Mouse (Mus musculus) spleen, adult 2 months (tissue): ENCODE results near the gene Akr1b8. TPM values are rescaled to one million over a fixed set of nuclear protein-coding genes. Genes with fewer than 3 reads are reported as not detected.
"Not testable (repeated sequence)": the region's sequence is repeated elsewhere in the genome, so short reads cannot be mapped to it uniquely, and the experiment has no call there.

Experiments
- DNase-seq, 2 experiments: peaks; one replicate each; pipeline versions ENCODE4 v3.0.0 to v3.0.0-alpha.2; 2012 to 2021; ENCODE audit warnings: low spot score in 2 of 2, low read depth in 1 of 2
- H3K27ac ChIP-seq: fragments of 200-500 bp; 2 replicates; pipeline ENCODE4 v1.5.1; 2012; ENCODE audit warnings: low read length, inconsistent platforms; ENCODE audit not compliant: insufficient read depth
- H3K27me3 ChIP-seq: fragments of 200-500 bp; 2 replicates; pipeline ENCODE4 v1.6.1; 2012; ENCODE audit warnings: mild to moderate bottlenecking, moderate library complexity, low read length, inconsistent platforms; ENCODE audit not compliant: control insufficient read depth, insufficient read depth
- H3K36me3 ChIP-seq: fragments of 200-500 bp; 2 replicates; pipeline ENCODE4 v1.6.1; 2012; ENCODE audit warnings: mild to moderate bottlenecking, low read length, inconsistent platforms; ENCODE audit not compliant: control insufficient read depth, insufficient read depth
- H3K4me1 ChIP-seq: fragments of 200-500 bp; 2 replicates; pipeline ENCODE4 v1.6.1; 2011; ENCODE audit warnings: inconsistent platforms; ENCODE audit not compliant: control insufficient read depth, insufficient read depth, insufficient read length
- H3K4me3 ChIP-seq: fragments of 200-500 bp; 2 replicates; pipeline ENCODE4 v1.5.1; 2011; ENCODE audit warnings: mild to moderate bottlenecking, inconsistent platforms; ENCODE audit not compliant: insufficient read depth, insufficient read length; ENCODE audit errors: extremely low read depth
- CTCF ChIP-seq: fragments of 200-500 bp; IDR thresholded peaks from 2 replicates; pipeline ENCODE4 v1.5.1; 2011; ENCODE audit warnings: mild to moderate bottlenecking, inconsistent platforms; ENCODE audit not compliant: insufficient read depth, insufficient read length, insufficient replicate concordance; ENCODE audit errors: extremely low read depth
- POLR2A ChIP-seq: fragments of 200-500 bp; IDR thresholded peaks from 2 replicates; pipeline ENCODE4 v1.6.1; 2011; ENCODE audit warnings: low read depth, low read length, inconsistent platforms
- WGBS: fragments of 180-500 bp; shearing (Covaris S2); methylation state at CpG from one replicate; pipeline ENCODE4 v1.1.7; 2018; 5-methylcytosine and 5-hydroxymethylcytosine counted together
- polyA plus RNA-seq: library from polyadenylated mRNA; depleted of rRNA; stranded (reverse); fragments of >200 nt; gene quantifications from 2 replicates; pipeline ENCODE4 v1.2.3, GENCODE M21; 2012

Akr1b8 gene
- polyA plus RNA-seq, 1 experiment, result 3.0 TPM

- peak within 1 kb of the TSS; percentile 48 for H3K27ac ChIP-seq
- no peaks in the 10 kb centered on the region for H3K27me3 ChIP-seq
- DNase-seq, result peak; percentile 82 to 84
- TF ChIP-seq CTCF (0 out of 2 replicates have a peak, but pooled peaks have one; percentile 8), POLR2A (peak; percentile 40; the same call in 1 of the 2 replicates)
- WGBS, result under 1% methylated on average over 60 of the region's 60 CpGs
- H3K36me3 ChIP-seq, result no peaks in the 10 kb centered on the region
- H3K4me1 ChIP-seq, result peaks cover 3% of the 10 kb centered on the region; the same call in 1 of the 2 replicates
- peak within 1 kb of the TSS; percentile 78 for H3K4me3 ChIP-seq
Measured at GRCm38 (mm10) chr6:34316854-34317771, 36.8 kb upstream of the Akr1b8 start, which contains the start of gene Akr1b3. Akr1b3 (minus strand) TSS chr6:34317478.

DNA sequence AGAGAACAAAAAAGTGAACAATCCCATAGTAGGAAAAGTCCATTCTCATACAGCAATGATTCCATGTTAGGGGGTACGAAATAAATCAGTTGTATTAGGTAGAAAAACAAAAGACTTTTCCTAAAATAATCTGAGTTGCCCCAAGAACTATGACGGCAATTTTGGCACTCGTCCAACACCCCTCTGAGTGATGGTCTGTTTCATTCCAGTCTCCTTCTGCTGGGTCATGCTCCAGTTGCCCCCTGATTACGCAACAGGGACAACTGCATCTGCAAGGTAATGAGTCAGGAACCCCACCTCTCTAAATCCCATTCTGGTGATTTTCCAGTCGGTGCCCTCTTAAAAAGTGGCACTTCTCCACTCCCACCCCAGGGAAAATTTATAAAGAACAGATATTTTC lies 35.7 kb upstream of the Akr1b8 start:
- Histone ChIP-seq H3K4me3 (peak overlapping the region; percentile 78), H3K4me1 (peaks cover 3% of the 10 kb centered on the region; the same call in 1 of the 2 replicates), H3K27me3 (no peaks in the 10 kb centered on the region), H3K36me3 (no peaks in the 10 kb centered on the region), H3K27ac (no peak overlapping the region)
- TF ChIP-seq CTCF, result no peak
- TF ChIP-seq POLR2A, result no peak
- WGBS, result 25% methylated on average over 5 of the region's 5 CpGs
- no peak for DNase-seq

GRCm38 (mm10) chr6:34318636-34319035 lies 35.3 kb upstream of the Akr1b8 start:
- Histone ChIP-seq H3K4me3 (no peak overlapping the region), H3K36me3 (no peaks in the 10 kb centered on the region), H3K4me1 (peaks cover 3% of the 10 kb centered on the region; the same call in 1 of the 2 replicates), H3K27ac (no peak overlapping the region), H3K27me3 (no peaks in the 10 kb centered on the region)
- WGBS, result 75% methylated on average over 6 of the region's 6 CpGs
- TF ChIP-seq POLR2A (no peak), CTCF (no peak)
- no peak for DNase-seq

- Histone ChIP-seq H3K4me3 (no peak overlapping the region), H3K36me3 (no peaks in the 10 kb centered on the region), H3K4me1 (peaks cover 3% of the 10 kb centered on the region; the same call in 1 of the 2 replicates), H3K27ac (no peak overlapping the region), H3K27me3 (no peaks in the 10 kb centered on the region)
- DNase-seq, result no peak
- WGBS, result 96% methylated on average over 7 of the region's 7 CpGs
- TF ChIP-seq CTCF, result no peak
- TF ChIP-seq POLR2A, result no peak
Measured at GRCm38 (mm10) chr6:34322121-34322520, 31.8 kb upstream of the Akr1b8 start.

DNA sequence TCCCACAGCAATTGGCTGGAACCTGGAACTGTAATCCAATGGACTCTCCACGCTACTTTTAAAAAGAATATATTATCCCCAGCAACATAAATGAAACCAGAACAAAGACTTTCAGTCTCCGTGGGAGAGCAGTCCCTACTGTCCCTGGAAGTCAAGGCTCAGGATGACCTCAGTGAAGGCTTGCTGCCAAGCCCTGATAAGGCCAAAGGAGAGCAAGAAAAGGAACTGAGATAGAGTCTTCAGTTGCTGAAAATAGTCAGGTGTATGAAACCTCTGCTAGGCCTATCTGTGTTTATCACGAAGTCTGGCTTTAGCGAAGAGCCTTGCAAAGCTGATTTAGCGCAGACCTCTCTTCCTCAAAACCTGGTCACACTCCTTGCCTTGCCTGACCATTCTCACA lies 22.5 kb upstream of the Akr1b8 start:
- 78% methylated on average over 5 of the region's 5 CpGs for WGBS

DNA sequence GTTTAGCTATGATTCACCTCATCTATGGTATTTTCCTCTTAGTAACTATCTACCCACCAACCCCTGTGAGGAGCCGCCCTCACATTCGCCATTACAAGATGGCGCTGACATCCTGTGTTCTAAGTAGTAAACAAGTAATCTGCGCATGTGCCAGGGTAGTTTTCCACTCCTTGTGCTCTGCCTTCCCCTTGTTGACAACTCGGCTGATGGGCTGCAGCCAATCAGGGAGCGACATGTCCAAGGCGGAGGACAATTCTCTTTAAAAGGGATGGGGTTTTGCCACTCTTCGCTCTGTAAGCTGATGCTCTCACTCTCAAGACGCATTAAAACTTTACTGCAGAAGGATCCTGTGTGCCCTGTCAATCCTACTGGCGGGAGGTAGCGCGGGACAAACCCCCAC lies 22.1 kb upstream of the Akr1b8 start:
- DNase-seq, result not testable (repeated sequence)

More for the DNA sequence above, 22.5 kb upstream of the Akr1b8 start:
- no peaks in the 10 kb centered on the region for H3K27me3 ChIP-seq
- no peaks in the 10 kb centered on the region for H3K4me1 ChIP-seq
- no peak for TF ChIP-seq POLR2A
- TF ChIP-seq CTCF, result no peak
- H3K4me3 ChIP-seq, result no peak overlapping the region
- no peak for DNase-seq
- H3K27ac ChIP-seq, result no peak overlapping the region
- no peaks in the 10 kb centered on the region for H3K36me3 ChIP-seq

GRCm38 (mm10) chr6:34334673-34335072 lies 19.2 kb upstream of the Akr1b8 start:
- Histone ChIP-seq H3K36me3 (no peaks in the 10 kb centered on the region), H3K4me1 (no peaks in the 10 kb centered on the region), H3K27ac (no peak overlapping the region), H3K4me3 (no peak overlapping the region), H3K27me3 (no peaks in the 10 kb centered on the region)
- WGBS, result 59% methylated on average over 5 of the region's 5 CpGs
- no peak for DNase-seq
- TF ChIP-seq CTCF (no peak), POLR2A (no peak)

More for the DNA sequence above, 22.1 kb upstream of the Akr1b8 start:
- H3K27me3 ChIP-seq, H3K27ac ChIP-seq, H3K36me3 ChIP-seq, H3K4me1 ChIP-seq, H3K4me3 ChIP-seq: not testable (repeated sequence)
- 89% methylated on average over 12 of the region's 12 CpGs for WGBS
